8 mouse cellular contexts compared by ENCODE assay signal in genomic region chrX:77511301-77511993, GRCm38 (mm10). TPM values are rescaled to one million over a fixed set of nuclear protein-coding genes. Genes with fewer than 3 reads are reported as not detected.
A peak's percentile ranks its signal among the peaks of the same experiment; 100 is the strongest.
DNase-seq lines count a peak whose midpoint lies in the region; ATAC-seq and TF ChIP-seq lines count a peak whose summit lies in the region.

No protein-coding gene starts in this region.

- H3K79me3 ChIP-seq in C2C12 (ENCODE audit: low read depth), result peaks cover 49% of the 10 kb centered on the region

- H3K9ac ChIP-seq in embryonic facial prominence, embryonic 13.5 days, result peak overlapping the region; percentile 84
- peak overlapping the region; percentile 88 for H3K9ac ChIP-seq in heart, embryonic 14.5 days (ENCODE audit: low read length)
- H3K9ac ChIP-seq in kidney, postnatal 0 days (ENCODE audit: low read depth, low read length), result peak overlapping the region; percentile 83

- peak overlapping the region; percentile 82 for H3ac ChIP-seq in C2C12 (ENCODE audit: control insufficient read depth, insufficient read length, low read depth)

- H3K79me2 ChIP-seq in C2C12 (ENCODE audit: control insufficient read depth, insufficient read depth), result peaks cover 54% of the 10 kb centered on the region

- no peaks in the 10 kb centered on the region for H3K27me3 ChIP-seq in C2C12 (ENCODE audit: control insufficient read depth, insufficient read depth, insufficient read length)
- H3K27me3 ChIP-seq in embryonic facial prominence, embryonic 13.5 days, result no peaks in the 10 kb centered on the region
- no peaks in the 10 kb centered on the region for H3K27me3 ChIP-seq in heart, embryonic 14.5 days (ENCODE audit: control insufficient read depth, insufficient read depth, low read length)
- H3K27me3 ChIP-seq in kidney, postnatal 0 days (ENCODE audit: insufficient read depth, low read length), result no peaks in the 10 kb centered on the region

- TF ChIP-seq CTCF in C2C12 (IDR thresholded peaks at IDR 0.05; ENCODE audit: control insufficient read depth, insufficient read depth, insufficient read length), result no peak
- TF ChIP-seq CTCF in kidney, postnatal 0 days (IDR thresholded peaks at IDR 0.05; ENCODE audit: low read depth), result no peak
- TF ChIP-seq CTCF in olfactory bulb, adult 2 months (IDR thresholded peaks at IDR 0.05; ENCODE audit: insufficient read depth, low read depth, low read length), result no peak

- no peak for TF ChIP-seq POLR2A in olfactory bulb, adult 2 months (IDR thresholded peaks at IDR 0.05; ENCODE audit: insufficient read depth, low read depth, low read length)

- H3K36me3 ChIP-seq in C2C12 (ENCODE audit: control insufficient read depth, insufficient read depth), result no peaks in the 10 kb centered on the region
- no peaks in the 10 kb centered on the region for H3K36me3 ChIP-seq in embryonic facial prominence, embryonic 13.5 days
- no peaks in the 10 kb centered on the region for H3K36me3 ChIP-seq in heart, embryonic 14.5 days (ENCODE audit: control insufficient read depth, insufficient read depth, low read length)
- no peaks in the 10 kb centered on the region for H3K36me3 ChIP-seq in kidney, postnatal 0 days (ENCODE audit: insufficient read depth, low read length)

- 16% methylated on average over 50 of the region's 55 CpGs for WGBS in embryonic facial prominence, embryonic 13.5 days
- 15% methylated on average over 37 of the region's 55 CpGs for WGBS in heart, embryonic 14.5 days
- 31% methylated on average over 44 of the region's 55 CpGs for WGBS in kidney, postnatal 0 days
- 13% methylated on average over 48 of the region's 55 CpGs for WGBS in olfactory bulb, adult 2 months

- H3K4me3 ChIP-seq in C2C12 (ENCODE audit: insufficient read depth, poor library complexity, severe bottlenecking), result peak overlapping the region; percentile 50
- H3K4me3 ChIP-seq in embryonic facial prominence, embryonic 13.5 days, result peak overlapping the region; percentile 59
- peak overlapping the region; percentile 68 to 93 for H3K4me3 ChIP-seq in heart, embryonic 14.5 days (ENCODE audit: control insufficient read depth in 1 of 2, insufficient read depth in 1 of 2, low read depth in 1 of 2, low read length in 2 of 2)
- peak overlapping the region; percentile 67 for H3K4me3 ChIP-seq in kidney, postnatal 0 days (replicated peaks; ENCODE audit: low read depth, low read length)
- peak overlapping the region; percentile 96 for H3K4me3 ChIP-seq in olfactory bulb, adult 2 months (ENCODE audit: insufficient read depth, low read depth, low read length)

- peak; percentile 56 for DNase-seq in adrenal gland, postnatal 10 days
- DNase-seq in kidney, postnatal 0 days (ENCODE audit: low spot score), result no peak
- peak; percentile 37 to 52 for DNase-seq in lung, adult 18-20 months
- DNase-seq in thymus, postnatal 0 days (ENCODE audit: low spot score), result peak; percentile 28

- peak overlapping the region; percentile 62 for H3K4me2 ChIP-seq in embryonic facial prominence, embryonic 13.5 days
- H3K4me2 ChIP-seq in heart, embryonic 14.5 days (ENCODE audit: low read length), result peak overlapping the region; percentile 66
- H3K4me2 ChIP-seq in kidney, postnatal 0 days (ENCODE audit: low read length), result peak overlapping the region; percentile 55

- H3K4me1 ChIP-seq in embryonic facial prominence, embryonic 13.5 days, result peaks cover 7% of the 10 kb centered on the region
- peaks cover 6 to 11% of the 10 kb centered on the region in 2 experiments; a peak in 3 of 4 replicates for H3K4me1 ChIP-seq in heart, embryonic 14.5 days (ENCODE audit: control insufficient read depth in 2 of 2, insufficient read depth in 2 of 2, low read length in 2 of 2)
- H3K4me1 ChIP-seq in kidney, postnatal 0 days (replicated peaks; ENCODE audit: insufficient read depth, low read length), result 0 out of 2 replicates have a peak, but pooled peaks cover 3% of the 10 kb centered on the region
- peaks cover 9% of the 10 kb centered on the region for H3K4me1 ChIP-seq in olfactory bulb, adult 2 months (ENCODE audit: control insufficient read depth, insufficient read depth, low read length)

- H3K27ac ChIP-seq in embryonic facial prominence, embryonic 13.5 days, result peak overlapping the region; percentile 97
- H3K27ac ChIP-seq in heart, embryonic 14.5 days (replicated peaks in 1 of 2; ENCODE audit: control insufficient read depth in 1 of 2, insufficient read depth in 1 of 2, low read depth in 2 of 2, low read length in 2 of 2), result peak overlapping the region; percentile 95 to 96
- peak overlapping the region; percentile 95 for H3K27ac ChIP-seq in kidney, postnatal 0 days
- H3K27ac ChIP-seq in olfactory bulb, adult 2 months (ENCODE audit: insufficient read depth, low read depth, low read length), result peak overlapping the region; percentile 95

- peak; percentile 16; the same call in 1 of the 2 replicates for ATAC-seq in embryonic facial prominence, embryonic 13.5 days (ENCODE audit: insufficient number of reproducible peaks, insufficient read depth, low FRiP score, low TSS enrichment, low read depth)
- ATAC-seq in heart, embryonic 14.5 days (ENCODE audit: insufficient number of reproducible peaks, insufficient read depth, low FRiP score, low read depth), result peak; percentile 31; the same call in 1 of the 2 replicates
- peak; percentile 21; the same call in 1 of the 2 replicates for ATAC-seq in kidney, postnatal 0 days (replicated peaks; ENCODE audit: low FRiP score, low read depth)

- H3K9me3 ChIP-seq in embryonic facial prominence, embryonic 13.5 days, result no peaks in the 10 kb centered on the region
- 0 out of 2 replicates have a peak, but pooled peaks cover 2% of the 10 kb centered on the region for H3K9me3 ChIP-seq in heart, embryonic 14.5 days (ENCODE audit: control insufficient read depth, low read length)
- H3K9me3 ChIP-seq in kidney, postnatal 0 days (replicated peaks; ENCODE audit: low read length), result no peaks in the 10 kb centered on the region

TF ChIP-seq in C2C12, 6 proteins besides CTCF, POLR2A, EP300 and RAD21:
- no peak for TF ChIP-seq FOSL1 (IDR thresholded peaks at IDR 0.05; ENCODE audit: insufficient read depth, low read length, poor library complexity, severe bottlenecking)
- TF ChIP-seq CEBPB (IDR thresholded peaks at IDR 0.05; ENCODE audit: low read depth), result no peak
- TF ChIP-seq MAX (IDR thresholded peaks at IDR 0.05), result no peak
- TF ChIP-seq MYOD1 (IDR thresholded peaks at IDR 0.05; ENCODE audit: control insufficient read depth, insufficient read length, low read depth), result no peak
- no peak for TF ChIP-seq MYOG (IDR thresholded peaks at IDR 0.05; ENCODE audit: control insufficient read depth, extremely low read depth, insufficient read length)
- TF ChIP-seq USF1 (IDR thresholded peaks at IDR 0.05; ENCODE audit: low read depth), result no peak

RNA-seq across cellular contexts. Expression of gene Tbl1x, which starts 0.6 kb away (rescaled TPM):
- polyA plus RNA-seq in C2C12 (2012; fragmentation: generic; extraction: Trizol), result 33.9 TPM
- 10 to 100 TPM; 57.3 to 59.6 TPM for total RNA-seq in adrenal gland, postnatal 10 days (2021)
- polyA plus RNA-seq in embryonic facial prominence, embryonic 13.5 days (2015; fragmentation: Nextera tagmentation; extraction: Ambion mirVana), result 78.2 and 83.2 TPM in 2 replicates
- polyA plus RNA-seq in heart, embryonic 14.5 days (2014; fragmentation: Nextera tagmentation; extraction: Ambion mirVana), result 62.7 and 64.4 TPM in 2 replicates
- 46.9 and 53.9 TPM in 2 replicates for polyA plus RNA-seq in kidney, postnatal 0 days (2015; fragmentation: Nextera tagmentation; extraction: Ambion mirVana)
- polyA plus RNA-seq in olfactory bulb, adult 2 months (2012; ENCODE audit: insufficient read depth, insufficient read length, low replicate concordance, missing spikeins), result 58.0 and 148 TPM in 2 replicates
- polyA plus RNA-seq in thymus, postnatal 0 days (2015; fragmentation: Nextera tagmentation; extraction: Ambion mirVana), result 42.5 and 46.1 TPM in 2 replicates
